ENCODE assay signal across 11 mouse cellular contexts in genomic region chr9:57769539-57770069, GRCm38 (mm10). TPM values are rescaled to one million over a fixed set of nuclear protein-coding genes. Genes with fewer than 3 reads are reported as not detected.
A peak's percentile ranks its signal among the peaks of the same experiment; 100 is the strongest.
DNase-seq lines count a peak whose midpoint lies in the region; ATAC-seq and TF ChIP-seq lines count a peak whose summit lies in the region.
"Had no signal": no experiment of that assay in that cellular context is flagged by ENCODE, and none has a peak within 500 bp of the region (broad histone marks: within the 10 kb centered on the region; RNA-seq: fewer than 3 reads in every experiment).

No protein-coding gene starts in this region.

- no peaks in the 10 kb centered on the region for H3K9me3 ChIP-seq in heart, embryonic 11.5 days (replicated peaks; ENCODE audit: control insufficient read depth, low read length)
- H3K9me3 ChIP-seq in CH12.LX (replicated peaks; ENCODE audit: low read length): no peaks in the 10 kb centered on the region
- H3K9me3 ChIP-seq in heart, embryonic 14.5 days (ENCODE audit: control insufficient read depth, low read length): no peaks in the 10 kb centered on the region
- H3K9me3 ChIP-seq: embryonic facial prominence, embryonic 10.5 days had no signal

- WGBS in heart, embryonic 11.5 days (ENCODE audit: insufficient replicate concordance): 39% methylated on average over 2 of the region's 2 CpGs
- 41% methylated on average over 2 of the region's 2 CpGs for WGBS in heart, embryonic 14.5 days

- TF ChIP-seq EP300 in CH12.LX (IDR thresholded peaks at IDR 0.05; ENCODE audit: low read length): peak; percentile 51

- no peaks in the 10 kb centered on the region for H3K27me3 ChIP-seq in heart, embryonic 11.5 days (ENCODE audit: control insufficient read depth, insufficient read depth, low read length)
- H3K27me3 ChIP-seq in CH12.LX (replicated peaks): peaks cover 14% of the 10 kb centered on the region
- no peaks in the 10 kb centered on the region for H3K27me3 ChIP-seq in heart, embryonic 14.5 days (ENCODE audit: control insufficient read depth, insufficient read depth, low read length)

- H3K4me1 ChIP-seq in heart, embryonic 11.5 days (ENCODE audit: control insufficient read depth, insufficient read depth, low read length): peaks cover 49% of the 10 kb centered on the region
- H3K4me1 ChIP-seq in CH12.LX (ENCODE audit: control insufficient read depth in 1 of 2, insufficient read depth in 2 of 2): peaks cover 13 to 37% of the 10 kb centered on the region in 2 experiments
- H3K4me1 ChIP-seq in heart, embryonic 14.5 days (ENCODE audit: control insufficient read depth in 2 of 2, insufficient read depth in 2 of 2, low read length in 2 of 2): peaks cover 32 to 44% of the 10 kb centered on the region in 2 experiments

- peak; percentile 44; the same call in 1 of the 2 replicates for ATAC-seq in heart, embryonic 11.5 days (replicated peaks; ENCODE audit: insufficient number of reproducible peaks, low FRiP score, low TSS enrichment)
- no peak for ATAC-seq in heart, embryonic 14.5 days (ENCODE audit: insufficient number of reproducible peaks, insufficient read depth, low FRiP score, low read depth)

- peak overlapping the region; percentile 29; the same call in 1 of the 2 replicates for H3K9ac ChIP-seq in heart, embryonic 11.5 days (ENCODE audit: low read depth, low read length)
- H3K9ac ChIP-seq in CH12.LX (ENCODE audit: insufficient read depth, low read depth): no peak overlapping the region
- H3K9ac ChIP-seq in heart, embryonic 14.5 days (ENCODE audit: low read length): 0 out of 2 replicates have a peak overlapping the region, but pooled peaks have one; percentile 21

- no peak for DNase-seq in heart, adult 8-10 months (ENCODE audit: low spot score)
- peak; percentile 55 for DNase-seq in CH12.LX (ENCODE audit: extremely low read depth)
- DNase-seq in naive thymus-derived CD4-positive, alpha-beta T cell, adult 2 months (ENCODE audit: low read depth): peak; percentile 63
- no peak for DNase-seq in Muller cell, postnatal 12 days (ENCODE audit: inconsistent ontology term)
- no peak for DNase-seq in kidney, postnatal 14 days
- DNase-seq in cerebellum, adult 9-11 months: no peak
- DNase-seq: lung, adult 18-20 months; right cerebral cortex, postnatal 14 days had no signal

- H3K27ac ChIP-seq in heart, embryonic 11.5 days (ENCODE audit: low read depth, low read length): peak overlapping the region; percentile 91
- H3K27ac ChIP-seq in CH12.LX (ENCODE audit: insufficient read depth, low read depth): no peak overlapping the region
- peak overlapping the region; percentile 24 to 75 for H3K27ac ChIP-seq in heart, embryonic 14.5 days (replicated peaks in 1 of 2; ENCODE audit: control insufficient read depth in 1 of 2, insufficient read depth in 1 of 2, low read depth in 2 of 2, low read length in 2 of 2)
- H3K27ac ChIP-seq: embryonic facial prominence, embryonic 10.5 days had no signal

- H3K36me3 ChIP-seq in heart, embryonic 11.5 days (ENCODE audit: control insufficient read depth, insufficient read depth, low read length): no peaks in the 10 kb centered on the region
- no peaks in the 10 kb centered on the region for H3K36me3 ChIP-seq in CH12.LX (replicated peaks in 1 of 2; ENCODE audit: control insufficient read depth in 1 of 2, insufficient read depth in 1 of 2, low read length in 1 of 2)
- H3K36me3 ChIP-seq in heart, embryonic 14.5 days (ENCODE audit: control insufficient read depth, insufficient read depth, low read length): no peaks in the 10 kb centered on the region
- H3K36me3 ChIP-seq: embryonic facial prominence, embryonic 10.5 days had no signal

- TF ChIP-seq CTCF in CH12.LX (conservative IDR thresholded peaks at IDR 0.05 in 1 of 2, IDR thresholded peaks at IDR 0.05 in 1 of 2; ENCODE audit: low read depth in 2 of 2, low read length in 2 of 2): no peak

- dilution Hi-C loops in CH12.LX (cut with MboI; ENCODE audit: extremely low pct_ligation_motif_present, extremely low pct_unique_long_range_greater_than_20kb, low sequenced_read_pairs): no loop called here

- in situ Hi-C loops in CH12.LX (cut with MboI; ENCODE audit: low pct_ligation_motif_present, low pct_unique_long_range_greater_than_20kb, low sequenced_read_pairs): no loop called here

- no peak overlapping the region for H3K4me3 ChIP-seq in heart, embryonic 11.5 days (ENCODE audit: low read depth, low read length)
- peak overlapping the region in 1 of 3 experiments; percentile 11 for H3K4me3 ChIP-seq in CH12.LX (replicated peaks in 1 of 3; ENCODE audit: low read depth in 2 of 3, low read length in 2 of 3, poor library complexity in 1 of 3)
- no peak overlapping the region for H3K4me3 ChIP-seq in heart, embryonic 14.5 days (ENCODE audit: control insufficient read depth in 1 of 2, insufficient read depth in 1 of 2, low read depth in 1 of 2, low read length in 2 of 2)
- H3K4me3 ChIP-seq: embryonic facial prominence, embryonic 10.5 days had no signal

- peak; percentile 45; the same call in 1 of the 2 replicates for TF ChIP-seq POLR2A in CH12.LX (IDR thresholded peaks at IDR 0.05; ENCODE audit: low read depth, low read length)

- H3K4me2 ChIP-seq in heart, embryonic 11.5 days: peak overlapping the region; percentile 20
- H3K4me2 ChIP-seq in CH12.LX (ENCODE audit: insufficient read depth, low read depth, poor library complexity, severe bottlenecking): 0 out of 2 replicates have a peak overlapping the region, but pooled peaks have one; percentile 27
- peak overlapping the region; percentile 11; the same call in 1 of the 2 replicates for H3K4me2 ChIP-seq in heart, embryonic 14.5 days (ENCODE audit: low read length)

- TF ChIP-seq RAD21 in CH12.LX (IDR thresholded peaks at IDR 0.05; ENCODE audit: low read depth, low read length): no peak

- H3K79me2 ChIP-seq in CH12.LX (replicated peaks; ENCODE audit: control insufficient read depth, extremely low read depth, insufficient read depth, poor library complexity, severe bottlenecking): peaks cover 2% of the 10 kb centered on the region; the same call in 1 of the 2 replicates

TF ChIP-seq in CH12.LX, 34 proteins besides CTCF, POLR2A, EP300 and RAD21 (continues in another document):
- TF ChIP-seq BHLHE40 (IDR thresholded peaks at IDR 0.05; ENCODE audit: low read depth, low read length): no peak; the same call in 1 of the 2 replicates
- TF ChIP-seq USF2 (conservative IDR thresholded peaks at IDR 0.05; ENCODE audit: low read depth, low read length): no peak
- peak; percentile 45; the same call in 1 of the 2 replicates for TF ChIP-seq ETS1 (conservative IDR thresholded peaks at IDR 0.05; ENCODE audit: low read depth, low read length)
- no peak for TF ChIP-seq SMC3 (IDR thresholded peaks at IDR 0.05; ENCODE audit: low read depth, low read length)
- TF ChIP-seq IRF4 (IDR thresholded peaks at IDR 0.05; ENCODE audit: low read depth, low read length): 0 out of 2 replicates have a peak, but pooled peaks have one; percentile 21
- 0 out of 2 replicates have a peak, but pooled peaks have one; percentile 45 for TF ChIP-seq SIN3A (IDR thresholded peaks at IDR 0.05; ENCODE audit: low read length)
- no peak for TF ChIP-seq HCFC1 (IDR thresholded peaks at IDR 0.05; ENCODE audit: low read depth, low read length)
- peak; percentile 67 for TF ChIP-seq ELF1 (IDR thresholded peaks at IDR 0.05; ENCODE audit: low read depth, low read length)
- no peak for TF ChIP-seq ZNF384 (IDR thresholded peaks at IDR 0.05; ENCODE audit: low read depth, low read length)
- peak; percentile 36; the same call in 1 of the 2 replicates for TF ChIP-seq MXI1 (IDR thresholded peaks at IDR 0.05; ENCODE audit: low read depth, low read length)
- TF ChIP-seq ZKSCAN1 (IDR thresholded peaks at IDR 0.05; ENCODE audit: borderline replicate concordance, low read depth, low read length): no peak
- no peak for TF ChIP-seq POLR2AphosphoS2 (IDR thresholded peaks at IDR 0.05; ENCODE audit: low read depth, low read length)
- no peak for TF ChIP-seq ZMIZ1 (IDR thresholded peaks at IDR 0.05; ENCODE audit: low read depth, low read length)
- no peak for TF ChIP-seq MAZ (IDR thresholded peaks at IDR 0.05; ENCODE audit: low read depth, low read length)
- no peak for TF ChIP-seq KAT2A (IDR thresholded peaks at IDR 0.05; ENCODE audit: insufficient replicate concordance, low read length)
- TF ChIP-seq USF1 (IDR thresholded peaks at IDR 0.05; ENCODE audit: low read depth, low read length): no peak
- no peak for TF ChIP-seq MAFK (IDR thresholded peaks at IDR 0.05; ENCODE audit: insufficient replicate concordance, low read length)
- TF ChIP-seq MEF2A (IDR thresholded peaks at IDR 0.05; ENCODE audit: borderline replicate concordance, low read depth, low read length): no peak
- no peak for TF ChIP-seq TBP (conservative IDR thresholded peaks at IDR 0.05; ENCODE audit: low read depth, low read length)
- TF ChIP-seq TCF12 (IDR thresholded peaks at IDR 0.05; ENCODE audit: low read depth, low read length): peak; percentile 95
- TF ChIP-seq E2F4 (IDR thresholded peaks at IDR 0.05; ENCODE audit: insufficient replicate concordance, low read depth, low read length): no peak
- TF ChIP-seq MAX (IDR thresholded peaks at IDR 0.05; ENCODE audit: low read length): 0 out of 2 replicates have a peak, but pooled peaks have one; percentile 16
- no peak for TF ChIP-seq MYC (IDR thresholded peaks at IDR 0.05; ENCODE audit: low read depth, low read length)
- 0 out of 2 replicates have a peak, but pooled peaks have one; percentile 29 for TF ChIP-seq NELFE (IDR thresholded peaks at IDR 0.05; ENCODE audit: low read depth, low read length)
- TF ChIP-seq CHD2 (IDR thresholded peaks at IDR 0.05; ENCODE audit: low read length): no peak
- TF ChIP-seq ZC3H11A (IDR thresholded peaks at IDR 0.05; ENCODE audit: low read depth, low read length): no peak
- no peak for TF ChIP-seq JUND (conservative IDR thresholded peaks at IDR 0.05; ENCODE audit: low read depth, low read length)
- TF ChIP-seq GABPA (IDR thresholded peaks at IDR 0.05; ENCODE audit: insufficient replicate concordance, low read depth, low read length): no peak
- TF ChIP-seq JUN (IDR thresholded peaks at IDR 0.05; ENCODE audit: insufficient read depth, low read depth, low read length): no peak
- TF ChIP-seq NRF1 (IDR thresholded peaks at IDR 0.05; ENCODE audit: low read depth, low read length): no peak
- no peak; the same call in 1 of the 2 replicates for TF ChIP-seq CHD1 (IDR thresholded peaks at IDR 0.05; ENCODE audit: low read depth, low read length)

RNA-seq across cellular contexts. Expression of gene Clk3, which starts 3.9 kb away (rescaled TPM):
- 64.2 and 73.5 TPM in 2 replicates for polyA plus RNA-seq in heart, embryonic 11.5 days (2014; fragmentation: Nextera tagmentation; extraction: Ambion mirVana)
- 10 to 100 TPM; 23.8 to 36.5 (median 29.3) TPM for total RNA-seq in heart, adult 8-10 months (2022)
- total RNA-seq in CH12.LX (2012; rRNA removed) (39.9 and 46.7 TPM in 2 replicates), CH12.LX (2014; rRNA removed) (69.0 and 87.7 TPM in 2 replicates)
- polyA plus RNA-seq in CH12.LX (2012; ENCODE audit: insufficient read length, low read depth): 62.4 and 67.9 TPM in 2 replicates
- 46.3 and 53.2 TPM in 2 replicates for polyA plus RNA-seq in heart, embryonic 14.5 days (2014; fragmentation: Nextera tagmentation; extraction: Ambion mirVana)

Comparison
In these comparisons a context has a peak if more than half of its experiments do, and no peak if none do; other contexts are left out.
1. DNase-seq: peak in CH12.LX (single experiment) and naive thymus-derived CD4-positive, alpha-beta T cell, adult 2 months (single experiment); none in heart, adult 8-10 months (single experiment), Muller cell, postnatal 12 days (single experiment), kidney, postnatal 14 days (single experiment) and cerebellum, adult 9-11 months (single experiment).
2. Peak in every context shown above with its lines, with median percentiles within 50 percentile points of each other: H3K4me2 ChIP-seq.